Mouse (Mus musculus) lung, embryonic 14.5 days (tissue): ENCODE measurements at regions not wholly inside any gene's neighbourhood (a gene's known extent, or its start where the extent isn't known, plus 50 kb on each side); places are given as distances from the start of the nearest gene placed in this dataset.
A peak's percentile ranks its signal among the peaks of the same experiment; 100 is the strongest.
"Not testable (repeated sequence)": the region's sequence is repeated elsewhere in the genome, so short reads cannot be mapped to it uniquely, and the experiment has no call there.

Source experiments
- ATAC-seq: fragments of 200-750 bp; cut with Nextera tagmentation; 2 replicates; pipeline ENCODE4 v1.8.0; 2017; ENCODE audit warnings: mild to moderate bottlenecking, moderate TSS enrichment, moderate library complexity; ENCODE audit not compliant: insufficient read depth
- DNase-seq: peaks from one replicate; pipeline ENCODE4 v3.0.0-alpha.2; 2015
- H3K27ac ChIP-seq: fragments of 300-500 bp; sonication (generic); 2 replicates; pipeline ENCODE4 v1.5.1; 2014; ENCODE audit warnings: low read depth, mild to moderate bottlenecking, moderate library complexity
- H3K27me3 ChIP-seq: fragments of 300-500 bp; sonication (generic); 2 replicates; pipeline ENCODE4 v1.6.1; 2014; ENCODE audit warnings: low read length, control low read depth; ENCODE audit not compliant: insufficient read depth
- H3K36me3 ChIP-seq: fragments of 300-500 bp; sonication (generic); 2 replicates; pipeline ENCODE4 v1.6.1; 2014; ENCODE audit warnings: control low read depth; ENCODE audit not compliant: insufficient read depth
- H3K4me1 ChIP-seq: fragments of 300-500 bp; sonication (generic); 2 replicates; pipeline ENCODE4 v1.6.1; 2014; ENCODE audit warnings: antibody characterized with exemption, control low read depth; ENCODE audit not compliant: insufficient read depth
- H3K4me2 ChIP-seq: fragments of 300-500 bp; sonication (generic); 2 replicates; pipeline ENCODE4 v1.6.1; 2014; ENCODE audit warnings: mild to moderate bottlenecking
- H3K4me3 ChIP-seq: fragments of 300-500 bp; sonication (generic); 2 replicates; pipeline ENCODE4 v1.5.1; 2014; ENCODE audit warnings: low read depth, low read length
- H3K9ac ChIP-seq: fragments of 300-500 bp; sonication (generic); 2 replicates; pipeline ENCODE4 v1.6.1; 2014
- H3K9me3 ChIP-seq: fragments of 300-500 bp; sonication (generic); 2 replicates; pipeline ENCODE4 v1.6.1; 2016; ENCODE audit warnings: low read depth, low read length, control low read depth
- CTCF ChIP-seq: IDR thresholded peaks from 2 replicates; pipeline ENCODE4 v1.5.1; 2016; ENCODE audit warnings: antibody characterized with exemption, low read depth
- WGBS: fragments of 180-500 bp; shearing (Covaris S2); extraction: QIAGEN DNeasy Blood & Tissue Kit; methylation state at CpG from one replicate; pipeline ENCODE4 v1.1.7; 2014; 5-methylcytosine and 5-hydroxymethylcytosine counted together

- ATAC-seq: no peak
- WGBS: 11% methylated on average over 1 of the region's 1 CpGs
- H3K36me3 ChIP-seq: no peaks in the 10 kb centered on the region
- no peaks in the 10 kb centered on the region for H3K4me1 ChIP-seq
- no peak overlapping the region for H3K9ac ChIP-seq
- TF ChIP-seq CTCF: no peak
- no peaks in the 10 kb centered on the region for H3K27me3 ChIP-seq
- DNase-seq: no peak
- H3K4me3 ChIP-seq: no peak overlapping the region
- H3K27ac ChIP-seq: no peak overlapping the region
- H3K4me2 ChIP-seq: no peak overlapping the region
- H3K9me3 ChIP-seq: no peaks in the 10 kb centered on the region
These were observed 134.5 kb downstream of the Olfr164 start for GRCm38 (mm10) chr16:19179214-19180010.

- Histone ChIP-seq H3K36me3 (no peaks in the 10 kb centered on the region), H3K9ac (no peak overlapping the region), H3K27ac (no peak overlapping the region), H3K4me3 (no peak overlapping the region), H3K4me2 (no peak overlapping the region), H3K9me3 (no peaks in the 10 kb centered on the region), H3K27me3 (no peaks in the 10 kb centered on the region), H3K4me1 (no peaks in the 10 kb centered on the region)
- DNase-seq (no peak), ATAC-seq (no peak)
- TF ChIP-seq CTCF: no peak
- 42% methylated on average over 2 of the region's 2 CpGs for WGBS
These were observed 160.8 kb downstream of the Olfr164 start for GRCm38 (mm10) chr16:19153046-19153445.

- H3K27ac ChIP-seq, H3K27me3 ChIP-seq: not testable (repeated sequence)
- 57% methylated on average over 1 of the region's 1 CpGs for WGBS
These were observed 161.4 kb downstream of the Olfr164 start for GRCm38 (mm10) chr16:19152465-19152864.

GRCm38 (mm10) chr16:19151110-19151509 is 162.8 kb downstream of the Olfr164 start:
- H3K27ac ChIP-seq: no peak overlapping the region
- no peak for DNase-seq

More at GRCm38 (mm10) chr16:19152465-19152864, 161.4 kb downstream of the Olfr164 start:
- not testable (repeated sequence) for H3K9ac ChIP-seq, DNase-seq, H3K36me3 ChIP-seq, H3K4me1 ChIP-seq, H3K4me3 ChIP-seq, H3K9me3 ChIP-seq, H3K4me2 ChIP-seq, ATAC-seq

GRCm38 (mm10) chr16:19150582-19150981 is 163.3 kb downstream of the Olfr164 start:
- H3K4me3 ChIP-seq: no peak overlapping the region
- 71% methylated on average over 2 of the region's 2 CpGs for WGBS
- H3K27me3 ChIP-seq: no peaks in the 10 kb centered on the region
- no peaks in the 10 kb centered on the region for H3K9me3 ChIP-seq
- TF ChIP-seq CTCF: no peak
- DNase-seq (no peak), ATAC-seq (no peak)
- H3K27ac ChIP-seq: no peak overlapping the region
- H3K9ac ChIP-seq: no peak overlapping the region
- H3K36me3 ChIP-seq: no peaks in the 10 kb centered on the region
- no peak overlapping the region for H3K4me2 ChIP-seq
- no peaks in the 10 kb centered on the region for H3K4me1 ChIP-seq

More at GRCm38 (mm10) chr16:19151110-19151509, 162.8 kb downstream of the Olfr164 start:
- H3K4me2 ChIP-seq: no peak overlapping the region
- H3K4me3 ChIP-seq: no peak overlapping the region
- H3K4me1 ChIP-seq: no peaks in the 10 kb centered on the region
- no peak for TF ChIP-seq CTCF
- no peaks in the 10 kb centered on the region for H3K9me3 ChIP-seq
- 61% methylated on average over 2 of the region's 2 CpGs for WGBS
- no peak for ATAC-seq
- no peaks in the 10 kb centered on the region for H3K27me3 ChIP-seq
- no peaks in the 10 kb centered on the region for H3K36me3 ChIP-seq
- no peak overlapping the region for H3K9ac ChIP-seq

- no peaks in the 10 kb centered on the region for H3K4me1 ChIP-seq
- TF ChIP-seq CTCF: 0 out of 2 replicates have a peak, but pooled peaks have one; percentile 28
- WGBS: 64% methylated on average over 2 of the region's 2 CpGs
- H3K27me3 ChIP-seq: no peaks in the 10 kb centered on the region
- H3K9ac ChIP-seq: no peak overlapping the region
- H3K36me3 ChIP-seq: no peaks in the 10 kb centered on the region
- no peaks in the 10 kb centered on the region for H3K9me3 ChIP-seq
- H3K4me2 ChIP-seq: no peak overlapping the region
- no peak overlapping the region for H3K4me3 ChIP-seq
- H3K27ac ChIP-seq: no peak overlapping the region
- DNase-seq: no peak
- no peak for ATAC-seq
These were observed 167.4 kb downstream of the Olfr164 start for GRCm38 (mm10) chr16:19146290-19146983.
